Comparison of ENCODE assay signal across 12 mouse cellular contexts in genomic region chr8:39357111-39357510, GRCm38 (mm10).
"Had no signal": no experiment of that assay in that cellular context is flagged by ENCODE, and none has a peak within 500 bp of the region (broad histone marks: within the 10 kb centered on the region; RNA-seq: fewer than 3 reads in every experiment).

No protein-coding gene starts in this region.

- H3K9ac ChIP-seq: kidney, embryonic 15.5 days; limb, embryonic 13.5 days; liver, embryonic 14.5 days; midbrain, embryonic 13.5 days had no signal

- ATAC-seq: midbrain, embryonic 13.5 days had no signal

- H3K36me3 ChIP-seq: kidney, embryonic 15.5 days; limb, embryonic 13.5 days; midbrain, embryonic 13.5 days had no signal

- H3K27ac ChIP-seq: kidney, embryonic 15.5 days; limb, embryonic 13.5 days; liver, embryonic 14.5 days; midbrain, embryonic 13.5 days; stomach, postnatal 0 days had no signal

- DNase-seq: kidney, adult 2 months; kidney, postnatal 14 days; left cerebral cortex, postnatal 4 days; lung, adult 18-20 months; right cerebral cortex, postnatal 25 days; thymus, adult 18-20 months; thymus, postnatal 14 days had no signal

- H3K4me3 ChIP-seq: kidney, embryonic 15.5 days; limb, embryonic 13.5 days; midbrain, embryonic 13.5 days had no signal

- H3K9me3 ChIP-seq: kidney, embryonic 15.5 days; limb, embryonic 13.5 days; midbrain, embryonic 13.5 days had no signal

- H3K27me3 ChIP-seq: kidney, embryonic 15.5 days; limb, embryonic 13.5 days; midbrain, embryonic 13.5 days had no signal

- H3K4me1 ChIP-seq: kidney, embryonic 15.5 days; limb, embryonic 13.5 days; midbrain, embryonic 13.5 days had no signal

- H3K4me2 ChIP-seq: kidney, embryonic 15.5 days; limb, embryonic 13.5 days; midbrain, embryonic 13.5 days had no signal
